Mouse (Mus musculus): Measurements from ENCODE around the gene Pmch. TPM values are rescaled to one million over a fixed set of nuclear protein-coding genes. Genes with fewer than 3 reads are reported as not detected.

Pmch gene
- polyA plus RNA-seq, 1 experiment = not detected

DNA sequence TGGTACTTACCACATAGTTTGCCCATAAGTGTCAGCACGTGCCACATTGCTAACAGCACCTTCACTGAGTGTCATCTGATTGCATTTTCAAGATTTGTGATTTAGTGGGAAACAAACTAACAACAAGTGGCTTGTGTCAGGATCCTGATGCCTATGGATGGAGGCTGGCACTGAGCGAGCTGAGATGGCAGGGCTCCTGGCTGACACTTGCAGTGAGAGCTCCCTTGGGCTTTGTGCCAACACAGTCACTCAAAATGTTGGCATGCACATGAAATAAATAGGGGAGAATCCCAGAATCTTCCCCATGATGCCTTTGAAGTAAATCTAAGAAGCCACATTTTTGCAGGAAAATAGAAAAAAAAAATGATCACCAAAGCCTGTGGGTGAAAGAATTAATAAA is 22.4 kb downstream of the Pmch start:
- H3K4me3 ChIP-seq (replicated peaks) = no peak overlapping the region
- no peaks in the 10 kb centered on the region for H3K4me1 ChIP-seq (ENCODE audit: control insufficient read depth)
- peaks cover 64% of the 10 kb centered on the region for H3K36me3 ChIP-seq (ENCODE audit: control insufficient read depth)
- no peaks in the 10 kb centered on the region for H3K27me3 ChIP-seq (ENCODE audit: control insufficient read depth)
- TF ChIP-seq TAL1 (IDR thresholded peaks at IDR 0.05; ENCODE audit: low read length) (no peak), GATA1 (IDR thresholded peaks at IDR 0.05; ENCODE audit: low read length) (no peak)
- H3K9me3 ChIP-seq (ENCODE audit: control insufficient read depth, low read length) = no peaks in the 10 kb centered on the region

DNA sequence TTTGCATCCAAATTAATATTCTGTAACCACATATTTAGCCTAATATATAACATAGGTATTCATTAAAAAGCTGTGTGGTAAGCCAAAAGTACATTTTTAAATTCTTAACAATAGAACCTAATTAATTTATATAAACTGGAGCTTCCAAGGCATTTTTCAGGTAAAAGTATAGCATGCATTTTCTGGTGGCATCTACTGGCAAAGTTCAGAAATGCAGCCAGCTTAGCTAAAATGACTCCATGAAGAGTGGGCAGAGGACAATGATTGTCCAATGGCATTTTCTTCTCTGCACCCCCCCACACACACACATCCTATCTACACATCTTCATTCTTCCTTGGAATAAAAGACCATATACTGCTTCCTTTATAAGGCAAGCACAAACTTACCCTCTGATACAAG is 28.8 kb downstream of the Pmch start:
- no peaks in the 10 kb centered on the region for H3K4me1 ChIP-seq (ENCODE audit: control insufficient read depth)
- no peak for TF ChIP-seq GATA1 (IDR thresholded peaks at IDR 0.05; ENCODE audit: low read length)
- H3K4me3 ChIP-seq (replicated peaks) = no peak overlapping the region
- no peaks in the 10 kb centered on the region for H3K9me3 ChIP-seq (ENCODE audit: control insufficient read depth, low read length)
- peaks cover 62% of the 10 kb centered on the region for H3K36me3 ChIP-seq (ENCODE audit: control insufficient read depth)
- no peaks in the 10 kb centered on the region for H3K27me3 ChIP-seq (ENCODE audit: control insufficient read depth)

DNA sequence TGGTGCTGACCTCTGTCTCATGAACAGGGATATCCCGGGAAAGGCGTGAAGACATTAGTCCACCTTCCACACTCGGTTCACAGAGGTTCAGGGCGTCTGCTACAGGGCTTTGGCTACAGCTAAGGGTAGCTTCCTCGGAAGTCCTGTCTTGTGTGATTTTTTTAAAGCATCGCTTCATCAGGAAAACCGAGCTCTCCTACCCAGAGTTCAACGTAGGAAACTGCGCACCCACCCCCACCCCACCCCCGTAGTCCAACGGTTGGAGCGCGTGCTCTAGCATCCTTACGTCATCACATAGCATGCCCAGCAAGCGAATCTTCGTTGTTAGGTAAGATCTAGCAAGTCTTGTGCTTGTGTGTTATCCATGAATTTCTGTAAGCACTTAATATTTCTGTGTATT is 44.8 kb downstream of the Pmch start:
- Histone ChIP-seq H3K27me3 (ENCODE audit: control insufficient read depth) (no peaks in the 10 kb centered on the region), H3K9me3 (ENCODE audit: control insufficient read depth, low read length) (no peaks in the 10 kb centered on the region), H3K4me3 (replicated peaks) (no peak overlapping the region), H3K4me1 (ENCODE audit: control insufficient read depth) (no peaks in the 10 kb centered on the region), H3K36me3 (ENCODE audit: control insufficient read depth) (peaks cover 56% of the 10 kb centered on the region)
- TF ChIP-seq GATA1 (IDR thresholded peaks at IDR 0.05; ENCODE audit: low read length) (no peak), TAL1 (IDR thresholded peaks at IDR 0.05; ENCODE audit: low read length) (no peak)

Other genes starting within 250 kb of the Pmch start
- gene Igf1, start 232.8 kb upstream of the Pmch start, polyA plus RNA-seq (2012) = 0.15 and 0.22 TPM in 2 replicates
- 0.26 and 0.31 TPM in 2 replicates for gene Parpbp, start 55.9 kb downstream of the Pmch start, polyA plus RNA-seq (2012)
- gene Nup37, start 55.9 kb downstream of the Pmch start, polyA plus RNA-seq (2012) = 0.04 and 0.20 TPM in 2 replicates
- 0.96 and 1.1 TPM in 2 replicates for gene Washc3, start 110.0 kb downstream of the Pmch start, polyA plus RNA-seq (2012)